ENCODE assay signal across 21 mouse cellular contexts in the genomic region with DNA sequence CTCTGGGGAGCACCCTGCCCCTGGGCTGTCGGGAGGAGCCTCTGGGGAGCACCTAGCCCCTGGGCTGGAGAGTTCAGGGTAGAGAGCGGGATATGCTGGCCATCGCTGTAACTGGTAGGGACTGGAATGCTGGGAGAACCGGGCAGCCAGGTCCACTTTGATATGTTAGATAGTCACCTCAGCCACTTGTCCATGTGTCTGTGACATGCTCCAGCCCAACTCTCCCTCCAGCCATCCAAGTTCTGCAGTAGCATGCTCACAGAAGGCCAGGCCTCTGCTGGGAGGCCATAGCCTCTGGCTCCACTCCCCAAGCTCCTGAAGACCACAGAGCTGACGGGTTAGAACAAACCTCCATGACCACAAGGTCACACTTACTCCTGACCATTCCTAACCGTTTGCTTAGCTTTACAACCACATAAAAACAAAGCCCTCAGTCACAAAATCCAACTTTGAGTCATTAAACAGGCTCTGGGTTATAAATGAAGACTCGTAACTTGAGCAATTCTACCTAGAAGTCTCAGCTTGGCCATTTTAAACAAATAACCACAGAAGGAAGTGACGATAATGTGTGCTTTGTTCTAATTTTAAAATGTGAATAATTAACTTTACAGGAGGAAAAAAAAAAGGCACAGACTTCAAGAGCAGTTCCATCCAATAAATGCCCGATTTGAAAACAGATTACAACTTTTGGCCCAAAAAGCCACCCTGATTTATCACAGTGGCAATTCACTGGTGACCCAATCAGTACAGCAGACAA. TPM values are rescaled to one million over a fixed set of nuclear protein-coding genes. Genes with fewer than 3 reads are reported as not detected.
DNase-seq lines count a peak whose midpoint lies in the region; ATAC-seq and TF ChIP-seq lines count a peak whose summit lies in the region.
"Had no signal": no experiment of that assay in that cellular context is flagged by ENCODE, and none has a peak within 500 bp of the region (broad histone marks: within the 10 kb centered on the region; RNA-seq: fewer than 3 reads in every experiment).

No protein-coding gene starts in this region.

- 55% methylated on average over 9 of the region's 9 CpGs for WGBS in lung, postnatal 0 days
- 53% methylated on average over 9 of the region's 9 CpGs for WGBS in intestine, embryonic 14.5 days
- 60% methylated on average over 9 of the region's 9 CpGs for WGBS in stomach, embryonic 16.5 days
- 79% methylated on average over 9 of the region's 9 CpGs for WGBS in hindbrain, embryonic 16.5 days

- no peak overlapping the region for H3K9ac ChIP-seq in lung, postnatal 0 days (replicated peaks; ENCODE audit: low read depth)
- H3K9ac ChIP-seq in intestine, embryonic 14.5 days (ENCODE audit: low read length) = no peak overlapping the region
- no peak overlapping the region for H3K9ac ChIP-seq in stomach, embryonic 16.5 days (ENCODE audit: low read length)
- H3K9ac ChIP-seq in hindbrain, embryonic 16.5 days (ENCODE audit: low read depth, low read length) = no peak overlapping the region
- H3K9ac ChIP-seq: liver, embryonic 14.5 days had no signal

- no peak overlapping the region for H3K4me2 ChIP-seq in lung, postnatal 0 days (replicated peaks; ENCODE audit: low read depth, low read length)
- H3K4me2 ChIP-seq in intestine, embryonic 14.5 days (ENCODE audit: low read length) = no peak overlapping the region
- no peak overlapping the region for H3K4me2 ChIP-seq in stomach, embryonic 16.5 days (ENCODE audit: low read depth, low read length)
- no peak overlapping the region for H3K4me2 ChIP-seq in hindbrain, embryonic 16.5 days (ENCODE audit: low read length)

- H3K27me3 ChIP-seq in lung, postnatal 0 days (replicated peaks; ENCODE audit: insufficient read depth, low read length) = no peaks in the 10 kb centered on the region
- no peaks in the 10 kb centered on the region for H3K27me3 ChIP-seq in intestine, embryonic 14.5 days (replicated peaks; ENCODE audit: control insufficient read depth, insufficient read depth, low read length)
- no peaks in the 10 kb centered on the region for H3K27me3 ChIP-seq in stomach, embryonic 16.5 days (ENCODE audit: control insufficient read depth, insufficient read depth, low read length)
- H3K27me3 ChIP-seq in hindbrain, embryonic 16.5 days (replicated peaks; ENCODE audit: control insufficient read depth, insufficient read depth, low read length) = no peaks in the 10 kb centered on the region

- no peak for ATAC-seq in lung, postnatal 0 days
- ATAC-seq in intestine, embryonic 14.5 days (replicated peaks; ENCODE audit: low FRiP score, low TSS enrichment, low read depth) = peak; percentile 18
- no peak for ATAC-seq in stomach, embryonic 16.5 days (ENCODE audit: insufficient read depth, low FRiP score)
- no peak for ATAC-seq in hindbrain, embryonic 16.5 days
- ATAC-seq: inflammation-experienced regulatory T-cells, adult 6 months; midbrain, embryonic 16.5 days had no signal

- peak overlapping the region; percentile 43 for H3K27ac ChIP-seq in lung, postnatal 0 days (ENCODE audit: low read length)
- peak overlapping the region; percentile 77 for H3K27ac ChIP-seq in intestine, embryonic 14.5 days (ENCODE audit: low read depth)
- H3K27ac ChIP-seq in stomach, embryonic 16.5 days (ENCODE audit: low read length) = peak overlapping the region; percentile 50
- H3K27ac ChIP-seq in hindbrain, embryonic 16.5 days (ENCODE audit: low read depth, low read length) = no peak overlapping the region
- H3K27ac ChIP-seq: liver, embryonic 14.5 days had no signal

- no peaks in the 10 kb centered on the region for H3K9me3 ChIP-seq in lung, postnatal 0 days (ENCODE audit: low read length)
- no peaks in the 10 kb centered on the region for H3K9me3 ChIP-seq in intestine, embryonic 14.5 days (ENCODE audit: control insufficient read depth, low read length)
- H3K9me3 ChIP-seq in stomach, embryonic 16.5 days (replicated peaks; ENCODE audit: control insufficient read depth, low read length) = no peaks in the 10 kb centered on the region
- no peaks in the 10 kb centered on the region for H3K9me3 ChIP-seq in hindbrain, embryonic 16.5 days (ENCODE audit: control insufficient read depth, low read length)
- H3K9me3 ChIP-seq: megakaryocyte, embryonic 14.5 days had no signal

- no peak overlapping the region for H3K4me3 ChIP-seq in lung, postnatal 0 days (ENCODE audit: low read depth, low read length)
- H3K4me3 ChIP-seq in intestine, embryonic 14.5 days (ENCODE audit: low read depth, low read length) = no peak overlapping the region
- no peak overlapping the region for H3K4me3 ChIP-seq in stomach, embryonic 16.5 days (replicated peaks; ENCODE audit: low read length)
- H3K4me3 ChIP-seq in hindbrain, embryonic 16.5 days (ENCODE audit: low read length) = no peak overlapping the region
- H3K4me3 ChIP-seq: megakaryocyte, embryonic 14.5 days had no signal

- H3K4me1 ChIP-seq in lung, postnatal 0 days (ENCODE audit: insufficient read depth, low read depth, low read length) = no peaks in the 10 kb centered on the region
- H3K4me1 ChIP-seq in intestine, embryonic 14.5 days (replicated peaks; ENCODE audit: control insufficient read depth, insufficient read depth, low read length) = peaks cover 8% of the 10 kb centered on the region
- H3K4me1 ChIP-seq in stomach, embryonic 16.5 days (ENCODE audit: control insufficient read depth, insufficient read depth, low read length) = peaks cover 7% of the 10 kb centered on the region; the same call in 1 of the 2 replicates
- H3K4me1 ChIP-seq in hindbrain, embryonic 16.5 days (ENCODE audit: control insufficient read depth, insufficient read depth, low read depth, low read length) = peaks cover 2% of the 10 kb centered on the region; the same call in 1 of the 2 replicates
- H3K4me1 ChIP-seq: megakaryocyte, embryonic 14.5 days had no signal

- TF ChIP-seq EP300 in lung, postnatal 0 days (IDR thresholded peaks at IDR 0.05) = no peak

- H3K36me3 ChIP-seq in lung, postnatal 0 days (ENCODE audit: insufficient read depth, low read length) = no peaks in the 10 kb centered on the region
- no peaks in the 10 kb centered on the region for H3K36me3 ChIP-seq in intestine, embryonic 14.5 days (ENCODE audit: control insufficient read depth, insufficient read depth, low read length)
- H3K36me3 ChIP-seq in stomach, embryonic 16.5 days (ENCODE audit: control insufficient read depth, insufficient read depth, low read length) = no peaks in the 10 kb centered on the region
- H3K36me3 ChIP-seq in hindbrain, embryonic 16.5 days (ENCODE audit: control insufficient read depth, insufficient read depth, low read length) = no peaks in the 10 kb centered on the region

- TF ChIP-seq CTCF in lung, postnatal 0 days (IDR thresholded peaks at IDR 0.05) = no peak

- peak; percentile 45 for DNase-seq in kidney, adult 9 months
- DNase-seq in kidney, adult 18-20 months = no peak
- peak; percentile 51 for DNase-seq in lung, postnatal 0 days (ENCODE audit: low spot score)
- no peak for DNase-seq in lung, postnatal 36 days
- peak; percentile 51 for DNase-seq in intestine, embryonic 14.5 days (ENCODE audit: low spot score)
- DNase-seq in adrenal gland, postnatal 4 days (ENCODE audit: low spot score in 2 of 2) = no peak
- DNase-seq: adrenal gland, postnatal 25 days; cerebellum, postnatal 14 days; gastrocnemius, postnatal 10 days; heart, postnatal 36 days; layer of hippocampus, adult 9-11 months; right cerebral cortex, postnatal 14 days; thymus, adult 18-20 months had no signal

RNA-seq across cellular contexts. Expression of a gene that starts 10.3 kb away (rescaled TPM):
- 20.1 and 22.1 TPM in 2 replicates for polyA plus RNA-seq in lung, postnatal 0 days (2015; fragmentation: Nextera tagmentation; extraction: Ambion mirVana)
- 18.1 and 19.7 TPM in 2 replicates for polyA plus RNA-seq in intestine, embryonic 14.5 days (2014; fragmentation: Nextera tagmentation; extraction: Ambion mirVana)
- polyA plus RNA-seq in stomach, embryonic 16.5 days (2015; fragmentation: Nextera tagmentation; extraction: Ambion mirVana) = 6.7 and 8.7 TPM in 2 replicates
- total RNA-seq in adrenal gland, postnatal 4 days (2021) = 1 to 10 TPM in 1 of 2 experiments, under 1 TPM in 1; 0.54 to 2.5 TPM
- polyA plus RNA-seq in hindbrain, embryonic 16.5 days (2015; fragmentation: Nextera tagmentation; extraction: Ambion mirVana) = 0.26 TPM in 1 of 2 replicates, not detected in the other
- total RNA-seq: adrenal gland, postnatal 25 days had no signal
- polyA plus RNA-seq: midbrain, embryonic 16.5 days; neural tube, embryonic 11.5 days had no signal

RNA-seq across cellular contexts. Expression of a gene that starts 47.1 kb away (rescaled TPM):
- 0.05 TPM in 1 of 2 replicates, not detected in the other for polyA plus RNA-seq in lung, postnatal 0 days (2015; fragmentation: Nextera tagmentation; extraction: Ambion mirVana)
- 0.15 and 0.20 TPM in 2 replicates for polyA plus RNA-seq in intestine, embryonic 14.5 days (2014; fragmentation: Nextera tagmentation; extraction: Ambion mirVana)
- polyA plus RNA-seq in stomach, embryonic 16.5 days (2015; fragmentation: Nextera tagmentation; extraction: Ambion mirVana) = not detected in 2 replicates
- total RNA-seq in adrenal gland, postnatal 4 days (2021) = 10 to 100 TPM in 1 of 2 experiments, under 1 TPM in 1; 0.34 to 13.4 TPM
- polyA plus RNA-seq in hindbrain, embryonic 16.5 days (2015; fragmentation: Nextera tagmentation; extraction: Ambion mirVana) = 0.06 TPM in 1 of 2 replicates, not detected in the other
- total RNA-seq: adrenal gland, postnatal 25 days; gastrocnemius, postnatal 10 days; heart, postnatal 36 days; left cerebral cortex, postnatal 14 days had no signal
- polyA plus RNA-seq: inflammation-experienced regulatory T-cells, adult 6 months; liver, embryonic 14.5 days; midbrain, embryonic 16.5 days; neural tube, embryonic 11.5 days had no signal

Comparison
In these comparisons a context has a peak if more than half of its experiments do, and no peak if none do; other contexts are left out.
1. DNase-seq: peak in kidney, adult 9 months (single experiment), lung, postnatal 0 days (single experiment) and intestine, embryonic 14.5 days (single experiment); none in kidney, adult 18-20 months (single experiment), lung, postnatal 36 days (single experiment) and adrenal gland, postnatal 4 days (0 of 2).